Mouse (Mus musculus) retina, embryonic 14.5 days (tissue): ENCODE results near the gene Ap1m2.
"Not testable (repeated sequence)": the region's sequence is repeated elsewhere in the genome, so short reads cannot be mapped to it uniquely, and the experiment has no call there.

Experiments used
- DNase-seq: peaks from one replicate; pipeline ENCODE4 v3.0.0-alpha.2; 2015; ENCODE audit warnings: low spot score

Gene Ap1m2

DNA sequence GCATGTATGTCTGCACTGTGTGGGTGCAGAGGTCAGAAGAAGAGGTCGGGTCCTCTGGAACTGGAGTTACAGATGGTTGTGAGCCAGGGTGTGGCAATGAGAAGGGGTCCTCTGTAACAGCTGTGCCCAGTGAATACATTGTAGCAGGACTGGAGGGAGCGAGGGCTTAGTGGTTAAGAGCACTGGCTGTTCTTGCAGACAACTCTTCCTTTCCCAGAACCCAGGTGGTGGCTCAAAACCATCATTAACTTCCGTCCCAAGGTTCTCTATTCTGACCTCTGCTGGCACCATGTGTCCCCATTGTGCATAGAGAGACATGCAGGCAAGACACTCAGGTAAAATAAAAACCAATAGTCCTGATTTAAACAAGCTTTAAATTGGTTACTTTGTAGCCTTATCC lies 15.4 kb upstream of the Ap1m2 start:
- DNase-seq: no peak

GRCm38 (mm10) chr9:21324269-21324668 lies 12.1 kb upstream of the Ap1m2 start:
- DNase-seq: no peak

DNA sequence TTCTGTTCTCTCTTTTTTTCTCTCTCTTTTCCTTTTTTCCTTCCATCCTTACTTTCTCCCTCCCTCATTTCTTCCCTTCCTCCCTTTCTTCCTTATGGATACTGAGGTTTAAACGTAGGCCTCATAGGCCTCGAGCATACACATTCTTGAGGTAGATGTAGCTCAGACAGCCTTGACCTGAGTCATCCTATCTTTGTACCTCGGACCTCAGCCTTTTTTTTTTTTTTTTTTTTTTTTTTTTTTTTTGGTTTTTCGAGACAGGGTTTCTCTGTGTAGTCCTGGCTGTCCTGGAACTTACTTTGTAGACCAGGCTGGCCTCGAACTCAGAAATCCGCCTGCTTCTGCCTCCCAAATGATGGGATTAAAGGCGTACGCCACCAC lies 10.8 kb upstream of the Ap1m2 start:
- DNase-seq: not testable (repeated sequence)

GRCm38 (mm10) chr9:21322211-21322916 lies 10.2 kb upstream of the Ap1m2 start:
- no peak for DNase-seq

GRCm38 (mm10) chr9:21321513-21321835 lies 9.3 kb upstream of the Ap1m2 start:
- no peak for DNase-seq

GRCm38 (mm10) chr9:21320619-21321512 lies 8.7 kb upstream of the Ap1m2 start, which contains the start of gene Slc44a2:
TSS of gene Slc44a2 (plus strand) at chr9:21320698.
- peak; percentile 91 for DNase-seq

- DNase-seq: no peak
These were observed 8.1 kb upstream of the Ap1m2 start for GRCm38 (mm10) chr9:21320280-21320618.

- no peak for DNase-seq
These were observed 7.4 kb upstream of the Ap1m2 start for GRCm38 (mm10) chr9:21319503-21319902.

- DNase-seq: no peak
These were observed 6.7 kb upstream of the Ap1m2 start for GRCm38 (mm10) chr9:21318792-21319191.

- DNase-seq: no peak
These were observed 4.6 kb upstream of the Ap1m2 start for GRCm38 (mm10) chr9:21316696-21317095.

GRCm38 (mm10) chr9:21315421-21315820 lies 3.3 kb upstream of the Ap1m2 start:
- no peak for DNase-seq

- DNase-seq: no peak
These were observed 2.4 kb upstream of the Ap1m2 start for GRCm38 (mm10) chr9:21314367-21315140.

GRCm38 (mm10) chr9:21313394-21313793 lies 1.3 kb upstream of the Ap1m2 start:
- peak; percentile 95 for DNase-seq

DNA sequence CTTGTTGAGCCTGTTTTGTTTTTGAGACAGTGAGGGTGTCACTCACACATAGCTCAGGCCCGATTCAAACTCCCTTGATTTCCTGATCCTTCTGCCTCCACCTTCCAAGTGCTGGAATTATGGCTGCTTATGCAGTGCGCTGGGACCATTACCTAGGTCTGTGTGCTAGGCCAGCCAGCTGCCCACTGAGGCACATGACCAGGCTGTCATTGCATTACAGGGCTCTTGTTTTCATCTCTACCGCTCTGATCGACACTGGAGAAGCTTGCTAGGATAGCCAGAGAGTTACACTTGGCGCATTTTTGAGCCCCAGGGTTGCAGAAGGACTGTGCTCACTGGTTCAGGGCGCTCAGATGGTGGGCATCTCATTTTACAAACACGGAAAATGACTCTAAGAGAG lies 442 bp downstream of the Ap1m2 start:
- no peak for DNase-seq

GRCm38 (mm10) chr9:21309150-21309741 lies 2.9 kb downstream of the Ap1m2 start:
- DNase-seq: peak; percentile 26

DNA sequence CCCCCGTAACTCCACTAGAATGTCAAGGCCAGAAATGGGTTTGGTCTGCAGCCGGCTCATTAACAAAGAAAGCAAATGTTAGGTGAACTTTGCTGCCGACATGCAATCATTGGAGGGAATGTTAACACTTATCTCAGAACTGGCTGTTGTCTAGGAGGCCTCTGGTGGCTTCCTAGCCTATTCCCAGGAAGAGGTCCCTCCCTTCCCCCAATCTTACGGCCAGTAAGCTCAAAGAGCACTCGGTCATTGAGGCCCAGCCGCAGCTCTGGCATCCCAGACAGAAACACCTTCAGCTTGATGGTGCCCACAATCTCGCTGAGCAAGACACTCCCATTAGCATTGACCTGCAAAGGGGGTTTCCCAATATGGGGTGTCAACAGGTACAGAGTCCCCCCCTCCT lies 7.1 kb downstream of the Ap1m2 start:
- no peak for DNase-seq

GRCm38 (mm10) chr9:21299014-21299413 lies 13.1 kb downstream of the Ap1m2 start:
- no peak for DNase-seq

- no peak for DNase-seq
These were observed 19.9 kb downstream of the Ap1m2 start for GRCm38 (mm10) chr9:21292271-21292670.

DNA sequence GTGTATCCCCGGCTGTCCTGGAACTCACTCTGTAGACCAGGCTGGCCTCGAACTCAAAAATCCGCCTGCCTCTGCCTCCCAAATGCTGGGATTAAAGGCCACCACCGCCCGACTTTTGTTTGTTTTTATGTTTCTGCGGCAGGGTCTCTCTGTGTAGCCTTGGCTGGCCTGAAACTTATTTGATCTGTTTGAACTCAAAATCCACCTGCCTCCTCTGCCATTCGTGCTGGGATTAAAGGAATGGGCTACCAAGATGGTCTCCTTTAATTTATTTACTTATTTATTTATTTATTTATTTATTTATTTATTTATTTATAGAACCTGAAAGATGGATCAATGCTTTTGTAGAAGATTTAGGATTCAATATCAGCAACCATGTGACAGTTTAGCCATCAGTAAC lies 20.3 kb downstream of the Ap1m2 start:
- not testable (repeated sequence) for DNase-seq

DNA sequence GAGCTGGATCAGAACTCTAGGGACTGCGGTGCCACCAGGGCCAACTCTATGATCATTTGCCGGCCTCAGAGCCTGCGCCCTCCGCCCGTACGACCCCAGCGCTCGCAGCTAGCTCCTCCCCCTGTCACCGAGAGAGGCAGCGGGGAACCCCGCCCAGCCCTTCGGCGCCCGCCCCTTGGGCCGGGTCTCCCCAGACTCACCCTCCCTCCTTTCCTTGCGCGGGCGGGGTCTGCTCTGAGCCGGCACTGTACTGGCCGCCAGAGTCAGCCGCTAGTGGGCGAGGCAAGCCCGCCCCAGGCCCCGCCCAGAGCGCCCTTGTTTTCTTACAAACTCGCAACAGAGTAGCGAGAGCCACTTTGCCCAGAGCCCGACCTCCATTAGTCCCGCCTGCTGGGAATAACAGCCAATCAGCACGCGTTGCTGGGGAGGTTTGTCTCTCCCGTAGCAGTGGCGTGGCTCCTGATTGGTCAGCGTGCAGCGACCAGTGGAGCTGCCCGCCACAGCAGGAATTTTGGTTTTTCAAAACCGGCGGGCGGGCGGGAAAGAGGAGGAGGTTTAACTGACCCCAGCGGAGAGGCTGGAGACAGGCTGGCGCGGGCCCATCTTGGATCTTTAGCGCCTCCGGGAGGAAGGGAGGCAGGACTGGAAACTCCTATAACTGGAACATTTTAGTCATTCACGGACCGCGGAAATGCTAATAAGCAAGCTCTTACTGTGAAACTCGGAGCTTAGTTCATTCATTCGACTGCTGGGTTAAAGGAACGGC lies 20.9 kb downstream of the Ap1m2 start, which contains the start of gene Cdkn2d:
Gene Cdkn2d (minus strand): TSS at position 386 of the 766 bp plus-strand sequence.
- peak; percentile 100 for DNase-seq

DNA sequence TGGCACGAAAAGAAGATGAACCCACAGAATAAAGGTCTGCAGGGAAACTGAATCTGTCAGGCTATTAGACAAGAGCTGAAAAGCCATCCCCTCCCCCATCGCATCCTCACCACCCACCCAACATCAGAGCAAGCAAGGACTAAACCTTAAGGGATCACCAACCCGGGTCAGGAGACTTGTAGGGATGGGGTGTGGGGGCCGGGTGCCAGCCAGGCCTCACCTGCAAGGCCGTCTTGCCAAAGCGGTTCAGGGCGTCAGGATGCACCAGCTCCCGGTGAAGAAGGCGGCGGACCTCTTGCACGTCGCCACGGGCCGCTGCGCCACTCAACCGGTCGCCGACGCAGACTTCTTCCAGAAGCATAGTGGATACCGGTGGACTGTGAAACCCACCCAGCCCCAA lies 21.5 kb downstream of the Ap1m2 start:
- DNase-seq: no peak

DNA sequence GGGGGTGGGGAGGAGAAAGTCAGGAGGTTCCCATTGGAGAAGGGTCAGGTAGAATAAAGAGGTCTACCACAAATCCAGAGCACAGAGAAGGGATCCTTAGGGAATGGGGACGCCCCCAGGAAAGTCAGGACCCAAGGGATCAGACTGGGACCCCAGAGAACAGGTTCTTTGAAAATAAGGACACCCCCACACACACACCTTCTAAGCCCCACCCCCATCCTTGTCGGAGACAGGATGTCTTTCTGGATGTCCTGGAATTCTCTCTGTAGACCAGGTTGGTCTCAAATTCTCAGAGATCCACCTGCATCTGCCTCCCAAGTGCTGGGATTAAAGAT lies 22.8 kb downstream of the Ap1m2 start:
- no peak for DNase-seq
